Mouse (Mus musculus) hindbrain, embryonic 12.5 days (tissue): ENCODE measurements around the gene M6pr. TPM values are rescaled to one million over a fixed set of nuclear protein-coding genes. Genes with fewer than 3 reads are reported as not detected.
A peak's percentile ranks its signal among the peaks of the same experiment; 100 is the strongest.

Experiments
- ATAC-seq: fragments of 200-750 bp; cut with Nextera tagmentation; 2 replicates; pipeline ENCODE4 v1.8.0; 2017; ENCODE audit warnings: moderate TSS enrichment; ENCODE audit not compliant: low FRiP score
- H3K27ac ChIP-seq: fragments of 300-500 bp; sonication (generic); 2 replicates; pipeline ENCODE4 v1.5.1; 2016; ENCODE audit warnings: mild to moderate bottlenecking
- H3K27me3 ChIP-seq: fragments of 300-500 bp; sonication (generic); 2 replicates; pipeline ENCODE4 v1.6.1; 2016; ENCODE audit warnings: mild to moderate bottlenecking
- H3K36me3 ChIP-seq: fragments of 300-500 bp; sonication (generic); 2 replicates; pipeline ENCODE4 v1.6.1; 2016; ENCODE audit warnings: mild to moderate bottlenecking
- H3K4me1 ChIP-seq: fragments of 300-500 bp; sonication (generic); 2 replicates; pipeline ENCODE4 v1.6.1; 2016
- H3K4me2 ChIP-seq: fragments of 300-500 bp; sonication (generic); replicated peaks from 2 replicates; pipeline ENCODE4 v1.6.1; 2016; ENCODE audit warnings: mild to moderate bottlenecking
- H3K4me3 ChIP-seq: fragments of 300-500 bp; sonication (generic); 2 replicates; pipeline ENCODE4 v1.5.1; 2016; ENCODE audit warnings: mild to moderate bottlenecking
- H3K9ac ChIP-seq: fragments of 300-500 bp; sonication (generic); 2 replicates; pipeline ENCODE4 v1.6.1; 2016; ENCODE audit warnings: mild to moderate bottlenecking, moderate library complexity
- H3K9me3 ChIP-seq: fragments of 300-500 bp; sonication (generic); replicated peaks from 2 replicates; pipeline ENCODE4 v1.6.1; 2016; ENCODE audit warnings: mild to moderate bottlenecking
- WGBS: fragments of 180-500 bp; shearing (Covaris S2); methylation state at CpG from one replicate; pipeline ENCODE4 v1.1.7; 2016; 5-methylcytosine and 5-hydroxymethylcytosine counted together
- polyA plus RNA-seq: library from polyadenylated mRNA; unstranded; fragments of >200 nt; fragmentation: Nextera tagmentation; extraction: Ambion mirVana; gene quantifications from 2 replicates; pipeline ENCODE4 v1.2.1, GENCODE M21; 2016

M6pr gene
- polyA plus RNA-seq, 1 experiment from 2014 or later = 68.7 TPM

GRCm38 (mm10) chr6:122290253-122290652 lies 18.3 kb upstream of the M6pr start:
- no peaks in the 10 kb centered on the region for H3K4me1 ChIP-seq
- no peak overlapping the region for H3K27ac ChIP-seq
- no peaks in the 10 kb centered on the region for H3K9me3 ChIP-seq
- H3K4me3 ChIP-seq = no peak overlapping the region
- no peak overlapping the region for H3K9ac ChIP-seq
- H3K36me3 ChIP-seq = no peaks in the 10 kb centered on the region
- no peak overlapping the region for H3K4me2 ChIP-seq
- no peaks in the 10 kb centered on the region for H3K27me3 ChIP-seq
- 56% methylated on average over 3 of the region's 3 CpGs for WGBS
- no peak for ATAC-seq

GRCm38 (mm10) chr6:122291264-122291663 lies 17.3 kb upstream of the M6pr start:
- Histone ChIP-seq H3K9me3 (no peaks in the 10 kb centered on the region), H3K9ac (no peak overlapping the region), H3K27ac (no peak overlapping the region), H3K36me3 (no peaks in the 10 kb centered on the region), H3K4me1 (no peaks in the 10 kb centered on the region; the same call in 1 of the 2 replicates), H3K4me3 (no peak overlapping the region), H3K27me3 (no peaks in the 10 kb centered on the region), H3K4me2 (no peak overlapping the region)
- WGBS = 88% methylated on average over 2 of the region's 2 CpGs
- no peak for ATAC-seq

GRCm38 (mm10) chr6:122291735-122292134 lies 16.8 kb upstream of the M6pr start:
- Histone ChIP-seq H3K9me3 (no peaks in the 10 kb centered on the region), H3K36me3 (no peaks in the 10 kb centered on the region), H3K4me3 (no peak overlapping the region), H3K9ac (no peak overlapping the region), H3K27me3 (no peaks in the 10 kb centered on the region), H3K27ac (no peak overlapping the region), H3K4me2 (no peak overlapping the region), H3K4me1 (peaks cover under 1% of the 10 kb centered on the region; the same call in 1 of the 2 replicates)
- ATAC-seq = no peak
- WGBS = 86% methylated on average over 3 of the region's 3 CpGs

DNA sequence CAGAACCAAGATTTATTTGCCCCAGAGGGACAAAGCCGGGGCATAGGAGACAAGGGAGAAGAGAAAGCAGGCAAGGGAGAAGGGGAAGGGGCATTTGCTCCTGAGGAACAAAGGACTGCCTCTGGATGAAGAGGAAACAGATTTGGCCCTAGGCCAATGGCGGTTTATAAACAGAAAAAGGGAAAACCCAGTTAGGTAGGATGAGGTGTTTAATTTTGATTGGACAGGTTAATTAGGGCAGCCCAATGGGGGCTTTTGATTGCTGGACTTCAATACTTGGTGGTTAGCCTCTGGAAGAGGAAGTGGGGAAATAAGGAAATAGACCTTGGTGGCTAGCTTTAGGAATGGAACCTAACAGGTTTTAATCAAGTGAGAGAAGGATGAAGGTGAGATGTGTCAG lies 16.3 kb upstream of the M6pr start:
- no peak overlapping the region for H3K27ac ChIP-seq
- H3K4me3 ChIP-seq = no peak overlapping the region
- no peak overlapping the region for H3K9ac ChIP-seq
- no peaks in the 10 kb centered on the region for H3K36me3 ChIP-seq
- WGBS = 77% methylated on average over 2 of the region's 2 CpGs
- peaks cover 4% of the 10 kb centered on the region; the same call in 1 of the 2 replicates for H3K4me1 ChIP-seq
- H3K4me2 ChIP-seq = no peak overlapping the region
- ATAC-seq = no peak
- no peaks in the 10 kb centered on the region for H3K27me3 ChIP-seq
- no peaks in the 10 kb centered on the region for H3K9me3 ChIP-seq

DNA sequence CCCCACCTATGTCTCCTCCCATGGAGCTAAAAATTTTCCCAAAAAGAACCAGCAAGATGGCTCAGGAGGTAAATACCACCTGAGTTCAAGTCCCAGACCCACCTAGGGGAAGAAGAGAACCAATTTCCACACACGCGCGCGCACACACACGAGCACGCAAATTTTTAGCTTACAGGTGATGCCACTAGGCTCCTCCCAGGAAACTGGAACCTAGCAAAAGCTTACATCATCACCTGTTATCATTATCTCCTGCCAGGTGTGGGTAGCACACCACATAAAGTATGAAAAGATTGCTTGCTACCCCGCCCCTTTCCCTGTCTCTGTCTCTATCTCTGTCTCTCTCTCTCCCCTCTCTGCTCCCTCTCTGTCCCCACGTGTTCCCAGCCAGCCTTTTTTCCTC lies 15.4 kb upstream of the M6pr start:
- H3K27me3 ChIP-seq = no peaks in the 10 kb centered on the region
- H3K36me3 ChIP-seq = no peaks in the 10 kb centered on the region
- no peak overlapping the region for H3K27ac ChIP-seq
- H3K4me2 ChIP-seq = no peak overlapping the region
- H3K4me1 ChIP-seq = peaks cover 5% of the 10 kb centered on the region; the same call in 1 of the 2 replicates
- no peak overlapping the region for H3K9ac ChIP-seq
- no peak overlapping the region for H3K4me3 ChIP-seq
- WGBS = 92% methylated on average over 8 of the region's 8 CpGs
- H3K9me3 ChIP-seq = no peaks in the 10 kb centered on the region
- no peak for ATAC-seq

DNA sequence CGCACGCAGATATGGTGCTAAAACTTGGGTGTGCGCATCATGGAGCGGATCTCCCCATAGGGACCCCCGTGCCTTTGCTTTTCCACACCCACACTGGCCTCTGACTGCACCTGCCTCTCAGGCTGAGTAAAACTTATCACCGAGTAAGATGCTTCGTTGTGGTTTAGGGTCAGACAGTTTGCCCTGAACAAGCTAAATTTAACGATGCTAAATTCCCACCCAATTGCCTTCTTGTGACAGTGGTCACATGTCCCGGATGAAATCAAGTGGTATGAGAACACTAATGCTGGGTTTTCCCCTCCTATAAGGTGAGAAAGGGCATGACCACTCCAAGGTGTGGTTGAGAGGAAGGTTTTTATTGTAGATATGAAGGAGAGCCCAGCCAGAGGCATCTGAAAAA lies 14.7 kb upstream of the M6pr start:
- peaks cover 5% of the 10 kb centered on the region; the same call in 1 of the 2 replicates for H3K4me1 ChIP-seq
- no peak for ATAC-seq
- H3K27me3 ChIP-seq = no peaks in the 10 kb centered on the region
- H3K4me2 ChIP-seq = no peak overlapping the region
- 92% methylated on average over 9 of the region's 9 CpGs for WGBS
- H3K9me3 ChIP-seq = no peaks in the 10 kb centered on the region
- no peaks in the 10 kb centered on the region for H3K36me3 ChIP-seq
- H3K4me3 ChIP-seq = no peak overlapping the region
- H3K9ac ChIP-seq = no peak overlapping the region
- no peak overlapping the region for H3K27ac ChIP-seq

GRCm38 (mm10) chr6:122294290-122294689 lies 14.2 kb upstream of the M6pr start:
- H3K9ac ChIP-seq = no peak overlapping the region
- no peak overlapping the region for H3K4me3 ChIP-seq
- H3K9me3 ChIP-seq = no peaks in the 10 kb centered on the region
- ATAC-seq = no peak
- no peak overlapping the region for H3K4me2 ChIP-seq
- H3K27ac ChIP-seq = no peak overlapping the region
- peaks cover 5% of the 10 kb centered on the region; the same call in 1 of the 2 replicates for H3K4me1 ChIP-seq
- no peaks in the 10 kb centered on the region for H3K36me3 ChIP-seq
- 82% methylated on average over 3 of the region's 3 CpGs for WGBS
- no peaks in the 10 kb centered on the region for H3K27me3 ChIP-seq

- peaks cover 5% of the 10 kb centered on the region; the same call in 1 of the 2 replicates for H3K4me1 ChIP-seq
- WGBS = 52% methylated on average over 9 of the region's 9 CpGs
- H3K9ac ChIP-seq = no peak overlapping the region
- H3K9me3 ChIP-seq = no peaks in the 10 kb centered on the region
- no peak for ATAC-seq
- no peaks in the 10 kb centered on the region for H3K36me3 ChIP-seq
- no peak overlapping the region for H3K27ac ChIP-seq
- H3K27me3 ChIP-seq = no peaks in the 10 kb centered on the region
- no peak overlapping the region for H3K4me3 ChIP-seq
- H3K4me2 ChIP-seq = no peak overlapping the region
Measured at GRCm38 (mm10) chr6:122295242-122295641, 13.3 kb upstream of the M6pr start.

DNA sequence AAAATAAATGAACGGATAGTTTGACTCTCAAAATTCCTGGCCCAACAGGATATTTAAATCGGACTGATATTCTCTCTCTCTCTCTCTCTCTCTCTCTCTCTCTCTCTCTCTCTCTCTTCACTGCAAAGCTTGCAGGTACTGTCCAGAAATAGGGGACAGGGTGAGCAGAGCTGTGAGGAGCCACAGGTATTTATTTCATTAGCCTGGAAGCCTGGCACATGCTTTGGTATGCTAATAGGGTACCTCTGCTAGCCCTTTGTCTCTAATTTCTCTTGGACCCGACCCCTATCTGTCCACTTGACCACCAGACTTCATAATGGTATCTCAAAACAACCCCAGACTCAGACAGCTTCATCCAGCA lies 11.6 kb upstream of the M6pr start:
- H3K36me3 ChIP-seq = no peaks in the 10 kb centered on the region
- WGBS = 28% methylated on average over 3 of the region's 3 CpGs

GRCm38 (mm10) chr6:122297279-122298222 lies 11.0 kb upstream of the M6pr start:
- H3K36me3 ChIP-seq = no peaks in the 10 kb centered on the region

More for the DNA sequence above, 11.6 kb upstream of the M6pr start:
- H3K4me1 ChIP-seq = peaks cover 5% of the 10 kb centered on the region; the same call in 1 of the 2 replicates
- peak overlapping the region; percentile 71 for H3K9ac ChIP-seq
- peak; percentile 46 for ATAC-seq
- H3K4me3 ChIP-seq = peak overlapping the region; percentile 46
- H3K9me3 ChIP-seq = no peaks in the 10 kb centered on the region
- peak overlapping the region; percentile 79 for H3K27ac ChIP-seq
- no peaks in the 10 kb centered on the region for H3K27me3 ChIP-seq
- H3K4me2 ChIP-seq = peak overlapping the region; percentile 62

GRCm38 (mm10) chr6:122298223-122298609 lies 10.3 kb upstream of the M6pr start:
- H3K27ac ChIP-seq = no peak overlapping the region
- no peaks in the 10 kb centered on the region for H3K27me3 ChIP-seq
- peak; percentile 39; the same call in 1 of the 2 replicates for ATAC-seq
- no peak overlapping the region for H3K4me3 ChIP-seq
- peaks cover 5% of the 10 kb centered on the region; the same call in 1 of the 2 replicates for H3K4me1 ChIP-seq
- H3K9ac ChIP-seq = no peak overlapping the region
- peak overlapping the region; percentile 62; the same call in 1 of the 2 replicates for H3K4me2 ChIP-seq
- H3K36me3 ChIP-seq = no peaks in the 10 kb centered on the region
- WGBS = 62% methylated on average over 4 of the region's 4 CpGs
- H3K9me3 ChIP-seq = no peaks in the 10 kb centered on the region

More at GRCm38 (mm10) chr6:122297279-122298222, 11.0 kb upstream of the M6pr start:
- Histone ChIP-seq H3K4me1 (peaks cover 5% of the 10 kb centered on the region; the same call in 1 of the 2 replicates), H3K27ac (peak overlapping the region; percentile 79), H3K9me3 (no peaks in the 10 kb centered on the region), H3K9ac (peak overlapping the region; percentile 71), H3K4me2 (peak overlapping the region; percentile 62), H3K27me3 (no peaks in the 10 kb centered on the region), H3K4me3 (peak overlapping the region; percentile 46)
- peak; percentile 85 for ATAC-seq
- WGBS = 7% methylated on average over 25 of the region's 25 CpGs

DNA sequence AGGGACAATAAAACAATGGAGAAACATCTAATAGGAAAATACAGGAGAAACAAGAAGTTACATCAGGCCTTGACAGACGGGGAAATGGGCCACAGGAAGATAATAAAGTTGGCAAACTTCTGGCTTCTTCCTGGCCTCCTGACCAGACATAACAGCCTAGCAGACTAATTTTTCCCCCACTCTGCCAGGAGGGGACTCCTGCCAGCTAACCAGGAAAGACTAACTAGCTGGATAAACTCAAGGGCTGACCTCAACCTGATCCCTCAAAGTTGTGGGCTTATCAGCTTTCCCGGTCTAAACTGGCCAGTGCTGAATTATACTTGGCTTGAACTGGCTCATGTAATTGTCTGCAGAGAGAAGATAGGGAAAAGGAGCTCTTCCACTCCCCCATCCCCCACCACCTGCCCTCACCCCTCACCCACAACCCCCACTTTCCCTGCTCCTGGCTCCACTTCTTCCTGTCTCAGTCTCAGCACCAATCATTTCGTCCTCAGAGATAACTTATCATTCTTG lies 8.8 kb upstream of the M6pr start:
- H3K4me2 ChIP-seq = no peak overlapping the region
- H3K36me3 ChIP-seq = no peaks in the 10 kb centered on the region
- no peak for ATAC-seq
- no peaks in the 10 kb centered on the region for H3K27me3 ChIP-seq
- no peak overlapping the region for H3K9ac ChIP-seq
- H3K9me3 ChIP-seq = no peaks in the 10 kb centered on the region
- no peak overlapping the region for H3K27ac ChIP-seq
- WGBS = 72% methylated on average over 3 of the region's 3 CpGs
- no peak overlapping the region for H3K4me3 ChIP-seq
- H3K4me1 ChIP-seq = peaks cover 5% of the 10 kb centered on the region; the same call in 1 of the 2 replicates
